Mouse (Mus musculus): ENCODE results near the gene Cdk5r1.

Cdk5r1 gene

DNA sequence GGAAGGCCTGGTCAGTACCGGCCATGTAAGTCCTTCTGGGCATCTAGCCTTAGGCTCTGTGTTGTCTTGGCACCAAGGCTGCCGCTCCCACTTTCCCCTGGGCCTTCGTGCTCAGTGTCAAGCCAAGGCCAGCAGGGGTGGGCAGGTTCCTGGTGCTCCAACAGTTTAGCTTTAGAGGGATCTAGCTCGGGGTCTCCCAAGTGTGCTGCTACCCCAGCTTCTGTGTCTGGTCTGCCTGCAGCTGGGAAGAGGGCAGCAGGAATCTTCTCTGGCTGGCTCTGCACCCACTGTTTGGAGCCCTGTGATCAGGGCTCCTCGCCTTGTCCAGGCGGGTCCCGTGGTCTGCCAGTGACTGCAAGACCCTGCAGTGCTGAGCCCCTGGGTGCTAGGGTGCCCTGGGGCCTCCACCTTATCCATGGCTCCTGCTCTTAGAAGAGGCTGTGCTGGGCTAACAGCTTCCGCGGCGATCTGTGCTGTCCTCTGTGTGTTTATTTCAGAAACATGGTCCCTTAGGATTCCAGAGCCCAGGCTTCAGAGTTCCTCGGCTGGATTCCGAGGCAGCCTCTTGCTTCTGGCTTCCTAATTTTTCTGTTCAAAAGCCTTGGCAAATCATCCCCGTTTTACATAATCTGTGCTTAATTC lies 4.7 kb downstream of the Cdk5r1 start:
- DNase-seq = no peak

DNA sequence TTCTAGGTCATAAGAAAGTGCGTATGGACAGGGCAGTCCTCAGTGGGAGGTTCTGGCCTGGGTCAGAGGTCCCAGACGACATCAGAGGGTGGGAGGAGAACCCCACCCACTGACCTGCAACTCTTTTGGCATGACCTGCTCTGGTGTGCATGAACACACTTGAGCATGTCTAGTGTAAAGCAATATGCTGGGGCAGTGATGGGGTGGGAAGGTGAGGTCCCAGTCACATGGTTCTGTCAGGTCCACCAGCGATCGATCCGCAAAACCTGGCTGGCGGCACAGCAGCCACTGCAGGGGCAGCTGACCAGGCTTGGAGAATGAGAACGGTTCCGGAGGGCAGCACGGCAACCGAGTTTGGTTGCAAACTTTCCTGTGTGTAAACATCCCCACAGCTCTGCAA lies 5.5 kb downstream of the Cdk5r1 start:
- no peak for DNase-seq

DNA sequence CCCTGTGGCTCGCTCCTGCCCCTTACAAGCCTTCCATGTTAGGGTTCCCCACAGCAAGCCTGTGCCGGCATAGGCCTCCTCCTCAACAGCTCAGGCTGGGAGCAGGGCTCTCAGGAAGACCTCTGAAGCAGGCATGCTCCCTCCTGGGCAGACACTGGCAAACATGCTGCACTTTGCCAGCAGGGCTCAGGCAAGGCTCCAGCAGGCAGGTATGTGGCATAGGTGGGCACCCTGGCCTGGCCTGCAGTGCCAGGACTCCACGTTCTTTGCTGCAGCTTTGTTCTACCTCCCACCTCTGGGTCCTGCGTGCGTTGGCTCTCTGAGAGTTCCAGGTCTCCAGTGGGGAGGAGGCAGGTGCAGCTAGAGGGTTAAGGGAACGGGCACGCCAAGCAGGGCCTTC lies 6.1 kb downstream of the Cdk5r1 start:
- no peak for DNase-seq

DNA sequence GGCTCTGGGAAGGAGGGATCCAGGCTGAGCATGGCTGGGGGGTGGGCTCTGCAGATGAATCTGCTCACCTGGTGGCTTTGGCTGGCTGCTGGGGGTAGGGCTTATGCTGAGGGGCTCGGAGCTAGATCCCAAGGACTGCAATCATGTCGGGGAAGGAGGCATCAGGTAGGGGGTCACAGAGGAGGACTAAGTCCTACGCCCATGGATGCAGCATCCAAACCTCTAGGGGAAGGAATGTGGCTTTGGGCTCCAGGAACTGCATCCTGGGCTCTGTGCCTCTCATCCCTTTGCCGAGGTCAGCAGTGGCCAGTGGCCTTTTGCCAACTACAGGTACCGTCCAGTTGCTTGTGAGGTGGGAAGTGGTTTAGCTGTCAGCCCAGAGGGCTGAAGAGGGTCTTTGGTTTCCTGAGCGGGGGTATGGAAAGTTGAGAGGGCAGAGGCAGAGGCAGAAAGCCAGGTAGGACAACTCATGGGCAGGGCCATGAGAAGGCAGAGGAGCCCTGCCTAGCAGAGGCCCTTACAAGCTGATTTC lies 6.8 kb downstream of the Cdk5r1 start:
- DNase-seq = no peak

DNA sequence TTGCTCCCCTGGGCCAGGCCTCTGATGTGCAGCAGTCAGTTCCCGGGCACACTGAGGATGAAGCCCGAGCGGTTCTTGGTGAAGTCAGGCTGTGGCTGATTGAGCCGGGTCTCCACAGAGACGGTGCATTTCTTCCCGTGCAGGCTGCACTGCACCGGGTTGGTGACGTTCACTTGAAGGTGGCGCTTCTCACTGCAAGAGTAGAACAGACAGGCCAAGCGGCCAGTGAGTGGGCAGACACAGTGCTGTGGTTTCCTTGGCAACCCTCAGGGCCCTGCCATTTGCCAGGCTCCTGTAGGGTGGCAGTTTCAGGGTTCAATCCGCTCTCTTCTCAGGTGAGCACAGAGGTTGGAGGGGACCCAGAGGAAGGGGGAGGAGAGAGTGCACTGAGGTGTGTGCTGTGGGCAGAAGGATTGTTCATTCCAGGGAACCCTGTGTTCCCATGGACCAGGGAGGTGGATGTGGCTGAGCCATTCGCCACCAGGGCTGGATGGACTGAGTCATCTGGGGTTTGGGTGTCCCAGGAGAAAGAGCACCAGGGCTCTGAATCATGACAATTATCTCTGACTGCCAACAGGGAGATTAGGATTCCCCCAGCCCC lies 7.5 kb downstream of the Cdk5r1 start:
- no peak for DNase-seq

DNA sequence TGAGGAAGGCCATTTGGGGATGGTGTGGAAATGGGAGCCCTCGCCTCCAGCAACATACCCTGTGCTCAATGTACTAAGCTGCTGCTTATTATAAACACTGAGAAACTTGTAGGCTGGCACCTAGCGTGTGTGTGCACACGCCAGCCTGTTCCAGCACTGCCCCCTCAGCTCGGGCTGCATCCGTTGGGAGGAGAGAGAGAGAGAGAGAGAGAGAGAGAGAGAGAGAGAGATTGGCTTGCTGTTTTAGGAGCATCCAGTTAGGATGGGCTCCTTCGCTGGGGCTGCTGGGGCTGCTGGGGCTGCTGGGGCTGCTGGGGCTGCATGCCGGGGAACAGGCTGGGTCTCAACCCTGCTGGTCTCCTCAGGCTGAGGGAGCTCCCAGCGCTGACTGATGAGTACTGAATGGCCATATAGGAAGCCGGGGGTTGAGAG lies 8.3 kb downstream of the Cdk5r1 start:
- no peak for DNase-seq

DNA sequence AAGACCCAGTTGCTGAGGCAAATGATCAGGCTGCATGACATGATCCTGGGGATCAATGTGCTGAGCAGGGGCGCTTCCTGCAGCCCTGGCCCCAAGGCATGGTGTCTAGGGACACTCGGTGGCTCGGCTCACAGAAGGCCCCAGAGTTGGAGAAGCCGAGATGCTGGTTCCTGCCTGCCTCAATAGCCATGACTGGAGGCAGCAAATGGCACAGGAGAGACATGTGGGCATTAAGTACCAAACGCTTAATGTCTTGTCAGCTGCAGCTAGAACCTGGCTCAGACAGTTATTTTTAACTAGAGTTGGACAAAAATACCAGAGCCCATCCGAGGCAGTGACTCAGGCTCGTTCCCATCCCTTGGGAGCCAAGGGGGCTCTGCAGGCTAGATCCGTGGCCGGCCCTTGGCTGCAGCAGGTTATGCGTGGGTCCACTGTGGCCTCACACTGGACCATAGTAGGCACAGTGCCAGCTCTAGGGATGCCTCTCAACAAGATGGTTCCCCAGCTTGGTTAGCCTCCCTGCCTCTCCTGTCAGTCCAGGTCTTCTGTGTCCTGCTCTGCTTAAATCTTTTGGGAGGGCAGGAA lies 8.9 kb downstream of the Cdk5r1 start:
- DNase-seq = no peak

DNA sequence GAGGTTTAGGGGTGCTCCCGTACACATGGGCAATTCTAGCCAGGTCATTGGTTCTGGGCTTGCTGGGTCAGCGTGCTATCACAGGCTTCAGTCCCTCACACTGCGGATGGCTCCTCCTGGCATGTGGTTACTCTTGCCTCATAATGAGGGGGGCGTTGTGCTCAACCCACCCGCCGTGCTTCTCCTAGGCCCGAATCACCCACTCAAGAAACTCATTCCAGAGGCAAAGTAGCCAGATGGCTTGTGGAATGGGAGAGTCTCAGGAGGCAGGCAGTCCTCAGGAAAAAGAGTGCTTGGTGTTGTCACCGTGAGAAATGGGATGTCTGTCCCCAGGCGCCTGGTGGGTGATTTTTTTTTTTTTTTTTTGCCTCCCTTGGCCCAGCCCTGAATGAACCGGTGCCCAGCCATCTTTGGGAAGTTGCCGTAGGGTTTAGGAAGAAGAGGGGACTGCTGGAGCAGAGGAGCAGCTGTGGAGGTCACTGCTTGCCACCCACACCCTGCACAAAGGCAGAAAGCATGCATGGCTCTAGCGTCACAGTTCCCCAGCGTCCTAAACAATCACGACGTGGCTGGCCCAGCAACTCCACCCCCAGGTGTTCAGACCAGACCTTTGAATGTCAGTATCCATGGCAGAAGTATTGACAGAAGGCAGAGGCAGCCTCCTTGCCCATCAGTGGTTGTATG lies 11.2 kb downstream of the Cdk5r1 start:
- DNase-seq = no peak

DNA sequence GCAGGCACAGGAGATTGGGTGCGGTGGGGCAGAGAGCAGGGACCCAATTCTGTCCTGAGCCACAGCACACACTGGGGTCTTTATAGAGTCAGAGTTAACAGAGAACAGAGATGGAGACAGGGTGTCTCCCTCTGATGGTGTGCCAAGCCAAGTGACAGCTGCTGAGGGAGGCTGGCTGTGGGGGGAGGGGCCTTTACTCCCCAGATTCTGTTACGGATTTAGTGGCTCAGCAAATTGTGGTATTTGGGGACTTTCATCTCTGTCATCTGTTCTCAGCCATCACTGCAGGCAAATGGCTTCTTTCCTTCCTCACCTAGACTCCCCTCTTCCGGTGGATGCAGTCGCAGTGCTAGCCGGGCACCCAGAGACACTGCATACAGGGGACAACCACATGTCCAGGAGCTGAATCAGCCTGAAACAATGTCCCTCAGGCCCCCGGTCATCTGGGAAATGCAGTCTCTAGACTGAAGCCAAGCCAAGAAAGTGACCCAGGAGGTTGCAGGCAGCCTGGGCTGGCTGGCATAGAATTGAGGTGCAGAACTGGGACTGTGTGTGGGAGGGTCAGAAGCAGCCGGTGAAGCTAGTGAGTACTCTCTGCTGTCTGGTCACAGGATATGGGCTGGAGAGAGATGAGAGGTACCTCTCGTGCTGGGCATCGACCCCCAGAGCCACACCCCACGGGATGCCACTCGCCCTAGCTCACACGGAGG lies 12.5 kb downstream of the Cdk5r1 start:
- DNase-seq = no peak

DNA sequence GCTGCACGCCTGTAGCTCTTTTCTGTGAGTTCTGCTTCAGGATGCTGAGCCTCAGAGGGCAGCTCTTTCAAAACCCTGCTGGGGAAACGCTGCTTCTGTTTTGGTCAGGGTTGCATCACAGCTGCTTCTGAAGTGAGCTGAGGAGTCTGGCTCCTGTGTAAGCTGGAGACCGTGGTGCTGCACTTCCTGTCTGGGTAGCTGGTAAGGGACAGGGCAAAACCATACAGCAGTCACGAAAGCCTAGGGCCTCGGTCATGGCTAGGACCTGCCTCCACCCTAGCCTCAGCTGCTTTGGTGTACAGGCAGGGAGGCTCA lies 13.0 kb downstream of the Cdk5r1 start:
- peak; percentile 32 for DNase-seq

DNA sequence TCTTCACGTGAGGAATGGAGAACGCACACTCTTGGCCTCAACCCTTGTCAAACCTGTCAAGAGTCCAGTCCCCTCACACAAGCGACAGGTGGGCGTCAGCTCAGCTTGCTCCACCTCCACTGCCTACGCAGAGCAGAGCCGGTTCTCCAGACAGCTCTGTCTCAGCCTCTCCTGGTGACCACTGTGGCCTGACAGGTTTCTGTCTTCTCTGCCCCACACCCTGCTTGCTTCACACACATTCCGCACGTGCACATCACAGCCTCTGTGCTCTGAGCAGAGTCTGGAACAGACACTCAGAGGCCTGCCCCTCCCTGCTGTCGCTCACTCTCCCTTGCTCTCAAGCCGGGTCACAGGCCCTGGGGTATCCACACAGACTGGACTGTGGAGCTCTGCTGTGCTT lies 14.0 kb downstream of the Cdk5r1 start:
- DNase-seq = no peak

DNA sequence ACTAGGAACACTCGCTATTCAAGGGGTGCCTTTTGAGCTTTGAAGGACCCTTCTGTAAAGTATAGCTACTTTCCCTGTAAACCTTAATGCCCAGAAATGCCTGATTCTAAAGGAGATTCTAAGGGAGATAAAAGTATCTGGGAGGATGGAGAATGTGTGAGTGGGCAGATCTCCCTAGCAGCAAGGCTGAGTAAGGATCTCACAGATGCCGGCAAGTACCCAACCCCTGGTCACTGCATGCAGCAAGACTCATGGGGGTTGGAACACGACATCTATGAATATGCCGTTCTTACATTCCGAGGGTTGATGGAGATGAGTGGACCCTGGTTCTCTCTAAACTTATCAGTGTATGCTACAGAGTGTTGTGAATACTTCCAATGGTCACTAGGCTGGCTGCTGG lies 16.4 kb downstream of the Cdk5r1 start:
- no peak for DNase-seq

DNA sequence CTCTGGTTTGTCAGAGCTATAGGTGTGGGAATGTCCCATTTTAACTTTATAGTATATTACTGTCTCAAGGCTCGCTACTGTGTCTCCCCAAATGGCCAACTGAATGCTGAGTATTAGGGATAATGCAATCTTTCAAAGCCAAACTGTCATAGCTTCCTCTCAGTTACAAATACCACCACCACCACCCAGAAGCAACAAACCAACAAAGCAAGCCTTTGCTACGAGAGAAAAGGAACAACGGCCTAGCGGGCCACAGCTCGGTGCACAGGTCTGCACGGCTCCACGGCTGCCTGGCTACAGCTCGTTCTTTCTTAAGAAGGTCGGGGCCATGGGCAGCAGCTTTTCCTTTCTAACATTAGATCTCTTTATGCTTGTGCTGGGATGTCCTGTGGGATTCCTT lies 18.0 kb downstream of the Cdk5r1 start:
- no peak for DNase-seq

DNA sequence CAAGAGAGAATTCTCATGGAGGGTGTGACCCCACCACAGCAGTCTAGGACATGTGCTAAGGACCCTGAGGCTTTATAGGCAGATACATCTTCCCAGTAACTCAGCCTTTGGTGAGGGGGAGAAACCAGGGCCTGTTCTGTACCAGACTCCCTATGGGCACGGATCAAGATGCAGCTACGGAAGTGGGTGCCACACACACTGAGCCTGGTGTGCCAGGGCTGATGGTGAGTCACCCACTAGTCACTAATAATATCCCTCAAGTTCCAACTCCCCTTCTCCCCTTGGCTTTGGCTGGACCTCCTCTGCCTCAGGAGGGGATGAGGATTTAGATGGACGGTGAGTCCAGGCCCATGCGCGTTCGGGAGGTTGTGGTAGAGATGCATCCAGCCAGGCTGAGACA lies 19.1 kb downstream of the Cdk5r1 start:
- DNase-seq = no peak

DNA sequence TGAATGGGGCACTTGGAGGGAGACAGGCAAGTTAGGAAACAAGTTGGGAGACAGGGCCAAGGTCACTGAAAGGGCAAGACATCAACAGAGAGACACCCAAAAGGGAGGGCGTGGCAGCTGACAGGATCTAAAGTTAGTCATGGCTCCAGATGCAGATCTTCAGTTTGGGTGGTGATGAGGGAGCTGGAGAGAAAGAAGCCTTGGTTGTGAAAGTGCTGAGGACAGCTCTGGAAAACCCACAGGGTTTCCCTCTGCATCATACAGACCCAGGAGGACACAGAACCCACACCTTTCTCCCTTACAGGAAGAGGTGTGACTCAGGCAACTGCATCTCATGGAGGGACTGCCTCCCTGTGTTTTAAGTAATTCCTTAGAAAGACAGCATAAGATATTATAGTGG lies 19.8 kb downstream of the Cdk5r1 start:
- no peak for DNase-seq

DNA sequence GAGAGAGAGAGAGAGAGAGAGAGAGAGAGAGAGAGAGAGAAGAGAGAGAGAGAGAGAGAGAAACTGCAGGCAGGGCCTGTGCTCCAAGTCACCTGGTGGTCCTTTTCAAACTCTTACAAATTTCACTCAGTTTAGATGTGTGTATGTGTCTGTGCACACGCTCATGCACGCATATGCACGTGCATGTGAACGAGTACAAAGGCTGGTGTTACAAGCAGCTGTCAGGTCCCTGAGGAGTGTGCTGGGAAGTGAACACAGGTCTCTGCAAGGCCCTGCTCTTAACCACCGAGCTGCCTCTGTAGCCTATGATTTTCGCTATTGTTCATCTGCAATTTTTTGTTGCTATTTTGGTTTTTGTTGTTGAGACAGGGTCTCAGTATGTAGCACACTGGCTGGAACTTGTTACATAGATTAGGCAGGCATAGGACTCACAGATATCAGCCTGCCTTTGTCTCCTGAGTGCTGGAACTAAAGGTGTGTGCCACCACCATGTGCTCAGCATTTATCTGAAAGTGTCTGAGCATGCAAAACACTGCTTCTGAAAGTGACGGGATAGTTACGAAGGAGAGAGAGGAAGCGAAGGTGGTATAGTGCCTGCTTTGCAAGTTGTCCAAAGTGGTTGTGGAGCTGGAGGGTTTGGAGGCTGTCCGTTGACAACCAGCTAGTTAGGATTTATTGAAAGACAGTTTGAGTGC lies 20.5 kb downstream of the Cdk5r1 start:
- DNase-seq = no peak

DNA sequence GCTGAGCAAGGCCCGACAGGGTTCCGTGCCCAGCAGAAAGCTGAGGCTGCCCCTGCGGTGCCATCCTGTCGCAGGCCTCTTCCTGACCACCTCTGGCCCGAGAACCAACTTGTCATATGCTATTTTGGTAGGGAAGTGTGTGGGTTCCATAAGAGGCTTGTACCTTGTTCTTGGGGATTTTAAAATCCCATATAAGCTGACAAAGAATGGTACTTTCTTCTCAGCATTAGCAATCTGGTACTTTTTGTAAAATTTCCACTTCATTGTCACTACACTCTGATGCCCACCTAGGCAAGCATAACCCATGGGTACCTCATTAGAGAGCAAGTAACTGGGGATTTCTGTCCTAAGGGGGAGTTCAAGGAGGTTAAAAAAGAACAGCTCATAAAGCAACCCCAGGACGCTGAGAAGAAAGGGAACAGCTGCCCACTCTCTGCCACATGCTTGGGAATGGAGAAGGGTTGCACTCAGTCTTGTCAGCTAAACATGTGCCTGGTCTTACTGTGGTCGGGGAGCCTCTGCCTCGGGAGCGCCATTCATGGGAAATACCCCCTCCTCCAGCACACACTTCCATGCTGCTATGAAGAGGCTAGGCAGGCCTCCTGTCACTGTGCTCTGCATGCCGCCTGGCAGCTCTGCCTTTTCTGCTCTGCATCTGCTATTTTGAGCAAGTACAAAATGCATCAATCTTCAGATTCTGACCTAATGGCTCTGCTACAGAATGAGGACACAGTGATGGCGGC lies 21.7 kb downstream of the Cdk5r1 start:
- no peak for DNase-seq

DNA sequence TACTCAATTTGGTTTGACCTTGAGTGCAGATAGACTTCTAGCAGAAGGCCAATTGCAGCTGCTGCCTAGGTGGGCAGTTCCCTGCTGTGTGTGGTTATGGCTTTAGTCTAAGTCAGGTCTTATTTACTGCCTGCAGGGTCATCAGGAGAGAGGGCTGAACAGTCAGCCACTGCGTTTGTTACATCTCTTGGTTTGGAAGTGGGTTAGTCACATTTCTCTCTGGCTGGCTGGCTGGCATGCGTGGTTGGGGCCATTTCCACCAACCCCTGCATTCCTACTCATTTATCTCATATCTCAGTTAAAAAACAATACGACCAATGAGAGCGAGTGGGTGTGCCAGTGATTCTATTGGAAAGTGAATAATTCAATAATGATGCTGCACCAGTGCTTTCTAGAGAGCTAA lies 22.7 kb downstream of the Cdk5r1 start:
- no peak for DNase-seq

DNA sequence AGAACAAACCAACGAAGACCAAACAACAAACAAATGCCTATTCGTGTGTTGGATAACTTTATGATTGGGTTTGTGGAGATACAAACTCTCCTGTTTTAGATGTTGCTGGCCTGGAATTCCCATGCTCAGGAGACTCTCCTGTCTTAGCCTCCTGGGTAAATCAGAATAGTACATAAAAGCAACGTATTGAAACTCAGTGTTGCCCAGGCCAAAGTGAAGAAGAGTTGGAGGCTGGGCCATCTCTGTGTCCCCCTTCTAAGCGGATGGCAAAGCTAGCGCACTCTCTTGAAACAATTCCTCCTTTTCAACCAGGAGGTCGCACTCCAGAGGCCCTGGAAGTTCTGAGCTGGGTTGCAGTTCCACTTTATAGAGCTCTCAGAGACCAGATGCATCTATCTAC lies 26.5 kb downstream of the Cdk5r1 start:
- DNase-seq = no peak

DNA sequence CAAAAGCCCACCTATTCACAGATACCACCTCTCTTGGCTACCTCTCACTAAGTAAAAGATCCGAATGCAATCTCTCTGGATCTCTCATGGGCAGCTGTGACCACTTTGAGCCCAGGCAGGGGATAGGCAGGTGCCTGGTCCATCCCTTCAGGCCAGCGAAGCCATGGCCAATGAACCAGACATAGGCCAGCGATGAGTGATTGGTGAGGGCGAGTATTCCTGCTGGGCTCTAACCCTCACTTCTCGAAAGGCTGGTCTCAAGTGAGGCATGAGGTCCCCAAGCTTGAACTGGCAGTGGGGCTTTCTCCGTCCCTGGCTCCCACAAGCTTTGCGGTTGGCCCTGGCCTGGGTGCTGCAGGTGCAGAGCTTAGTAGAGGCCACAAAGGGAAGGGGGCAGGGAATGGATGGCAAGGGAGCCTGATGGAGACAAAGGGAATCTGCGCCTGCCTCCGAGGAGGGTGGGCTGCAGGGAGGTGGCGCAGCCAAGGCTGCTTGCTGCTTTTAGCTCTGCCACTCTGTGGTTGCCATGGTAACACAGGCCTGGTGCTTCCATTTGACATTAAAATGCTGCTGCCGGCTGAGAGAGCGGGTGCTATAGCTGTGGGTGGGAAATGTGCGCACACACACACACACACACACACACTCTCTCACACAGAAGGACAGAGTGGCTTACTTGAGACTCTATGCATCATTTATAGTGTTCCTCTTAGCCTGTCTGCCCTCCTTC lies 27.1 kb downstream of the Cdk5r1 start:
- no peak for DNase-seq
